In the genomic region with DNA sequence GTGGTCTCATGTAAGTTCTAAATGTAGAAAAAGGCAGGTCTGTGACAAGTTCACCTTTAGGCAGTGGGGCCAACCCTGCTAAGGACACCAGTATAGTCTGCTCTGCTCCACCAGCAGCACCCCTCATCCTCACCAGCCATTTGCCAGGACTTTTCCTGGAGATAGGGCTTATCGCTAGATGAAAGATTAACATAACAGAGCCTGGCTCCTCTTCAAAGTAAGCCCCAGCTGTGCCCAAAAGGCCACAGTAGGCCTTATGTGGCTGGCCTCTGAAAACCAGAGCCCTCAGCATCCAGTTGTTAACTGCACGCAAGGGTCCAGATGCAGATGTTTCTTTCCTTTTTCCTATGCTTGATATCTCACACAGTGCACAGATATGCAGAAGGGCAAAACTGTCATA, we compare ENCODE assay signal across 26 mouse cellular contexts. TPM values are rescaled to one million over a fixed set of nuclear protein-coding genes. Genes with fewer than 3 reads are reported as not detected.
DNase-seq lines count a peak whose midpoint lies in the region; ATAC-seq and TF ChIP-seq lines count a peak whose summit lies in the region.
"Had no signal": no experiment of that assay in that cellular context is flagged by ENCODE, and none has a peak within 500 bp of the region (broad histone marks: within the 10 kb centered on the region; RNA-seq: fewer than 3 reads in every experiment).

No protein-coding gene starts in this region.

- DNase-seq in heart, embryonic 10.5 days (ENCODE audit: low spot score), result no peak
- DNase-seq in heart, postnatal 10 days, result no peak
- DNase-seq in lung, postnatal 0 days (ENCODE audit: low spot score), result no peak
- no peak for DNase-seq in lung, postnatal 25 days (ENCODE audit: low spot score)
- no peak for DNase-seq in limb, embryonic 10.5 days (ENCODE audit: low spot score)
- DNase-seq in stomach, postnatal 0 days (ENCODE audit: low spot score), result no peak
- no peak for DNase-seq in adrenal gland, postnatal 10 days
- DNase-seq: adrenal gland, postnatal 14 days; cerebellum, adult 2 months; cerebellum, postnatal 36 days; embryo, embryonic 11 days; gastrocnemius, adult 2 months; kidney, adult 18-20 months; kidney, postnatal 4 days; layer of hippocampus, adult 9-11 months; left cerebral cortex, postnatal 4 days; lung, adult 18-20 months; right cerebral cortex, adult 18-20 months; right cerebral cortex, postnatal 4 days had no signal

- no peak overlapping the region for H3K4me3 ChIP-seq in heart, embryonic 10.5 days
- H3K4me3 ChIP-seq in lung, postnatal 0 days (ENCODE audit: low read depth, low read length), result no peak overlapping the region
- no peak overlapping the region for H3K4me3 ChIP-seq in limb, embryonic 10.5 days
- no peak overlapping the region for H3K4me3 ChIP-seq in stomach, postnatal 0 days (ENCODE audit: low read depth, low read length)
- no peak overlapping the region for H3K4me3 ChIP-seq in midbrain, embryonic 13.5 days (replicated peaks)
- H3K4me3 ChIP-seq: gastrocnemius, adult 2 months; hindbrain, embryonic 12.5 days; left cerebral cortex, adult 2 months; liver, embryonic 12.5 days; myocyte; neural tube, embryonic 13.5 days had no signal

- H3K36me3 ChIP-seq in heart, embryonic 10.5 days, result peaks cover 33% of the 10 kb centered on the region
- peaks cover 9% of the 10 kb centered on the region; the same call in 1 of the 2 replicates for H3K36me3 ChIP-seq in lung, postnatal 0 days (ENCODE audit: insufficient read depth, low read length)
- peaks cover 57% of the 10 kb centered on the region for H3K36me3 ChIP-seq in limb, embryonic 10.5 days
- peaks cover 8% of the 10 kb centered on the region for H3K36me3 ChIP-seq in stomach, postnatal 0 days (ENCODE audit: control insufficient read depth, insufficient read depth, low read length)
- H3K36me3 ChIP-seq in midbrain, embryonic 13.5 days, result no peaks in the 10 kb centered on the region

- no peaks in the 10 kb centered on the region for H3K9me3 ChIP-seq in heart, embryonic 10.5 days
- H3K9me3 ChIP-seq in lung, postnatal 0 days (ENCODE audit: low read length), result no peaks in the 10 kb centered on the region
- H3K9me3 ChIP-seq in limb, embryonic 10.5 days (replicated peaks), result no peaks in the 10 kb centered on the region
- no peaks in the 10 kb centered on the region for H3K9me3 ChIP-seq in stomach, postnatal 0 days (ENCODE audit: control insufficient read depth, low read length)
- no peaks in the 10 kb centered on the region for H3K9me3 ChIP-seq in midbrain, embryonic 13.5 days
- H3K9me3 ChIP-seq: hindbrain, embryonic 12.5 days; liver, embryonic 12.5 days; neural tube, embryonic 13.5 days had no signal

- 50% methylated on average over 2 of the region's 2 CpGs for WGBS in heart, embryonic 10.5 days
- WGBS in lung, postnatal 0 days, result 74% methylated on average over 2 of the region's 2 CpGs
- WGBS in limb, embryonic 10.5 days, result 68% methylated on average over 2 of the region's 2 CpGs
- 82% methylated on average over 2 of the region's 2 CpGs for WGBS in stomach, postnatal 0 days
- 66% methylated on average over 2 of the region's 2 CpGs for WGBS in midbrain, embryonic 13.5 days

- no peaks in the 10 kb centered on the region for H3K27me3 ChIP-seq in heart, embryonic 10.5 days (ENCODE audit: insufficient read depth, poor library complexity, severe bottlenecking)
- no peaks in the 10 kb centered on the region for H3K27me3 ChIP-seq in lung, postnatal 0 days (replicated peaks; ENCODE audit: insufficient read depth, low read length)
- H3K27me3 ChIP-seq in limb, embryonic 10.5 days (ENCODE audit: low read depth, poor library complexity, severe bottlenecking), result no peaks in the 10 kb centered on the region
- no peaks in the 10 kb centered on the region for H3K27me3 ChIP-seq in stomach, postnatal 0 days (ENCODE audit: control insufficient read depth, insufficient read depth, low read length)
- H3K27me3 ChIP-seq in midbrain, embryonic 13.5 days, result no peaks in the 10 kb centered on the region
- H3K27me3 ChIP-seq: hindbrain, embryonic 12.5 days; liver, embryonic 12.5 days; neural tube, embryonic 13.5 days had no signal

- H3K4me2 ChIP-seq in lung, postnatal 0 days (replicated peaks; ENCODE audit: low read depth, low read length), result no peak overlapping the region
- no peak overlapping the region for H3K4me2 ChIP-seq in stomach, postnatal 0 days (replicated peaks; ENCODE audit: low read depth)
- H3K4me2 ChIP-seq in midbrain, embryonic 13.5 days (replicated peaks), result no peak overlapping the region
- H3K4me2 ChIP-seq: hindbrain, embryonic 12.5 days; liver, embryonic 12.5 days; neural tube, embryonic 13.5 days had no signal

- H3K9ac ChIP-seq in lung, postnatal 0 days (replicated peaks; ENCODE audit: low read depth), result no peak overlapping the region
- H3K9ac ChIP-seq in stomach, postnatal 0 days (ENCODE audit: low read length), result no peak overlapping the region
- H3K9ac ChIP-seq in midbrain, embryonic 13.5 days (replicated peaks), result no peak overlapping the region
- H3K9ac ChIP-seq: hindbrain, embryonic 12.5 days; liver, embryonic 12.5 days; neural tube, embryonic 13.5 days had no signal

- no peak for ATAC-seq in lung, postnatal 0 days
- ATAC-seq in stomach, postnatal 0 days (ENCODE audit: low FRiP score, low TSS enrichment), result no peak
- no peak for ATAC-seq in midbrain, embryonic 13.5 days
- ATAC-seq: liver, embryonic 12.5 days; midbrain, embryonic 16.5 days had no signal

- H3K27ac ChIP-seq in heart, embryonic 10.5 days, result peak overlapping the region; percentile 33; the same call in 1 of the 2 replicates
- H3K27ac ChIP-seq in lung, postnatal 0 days (ENCODE audit: low read length), result 0 out of 2 replicates have a peak overlapping the region, but pooled peaks have one; percentile 38
- peak overlapping the region; percentile 84 for H3K27ac ChIP-seq in limb, embryonic 10.5 days
- H3K27ac ChIP-seq in stomach, postnatal 0 days (replicated peaks), result peak overlapping the region; percentile 35; the same call in 1 of the 2 replicates
- H3K27ac ChIP-seq in midbrain, embryonic 13.5 days, result no peak overlapping the region
- H3K27ac ChIP-seq: gastrocnemius, adult 2 months; hindbrain, embryonic 12.5 days; left cerebral cortex, adult 2 months; liver, embryonic 12.5 days had no signal

- H3K4me1 ChIP-seq in heart, embryonic 10.5 days, result peaks cover 43% of the 10 kb centered on the region
- H3K4me1 ChIP-seq in lung, postnatal 0 days (ENCODE audit: insufficient read depth, low read depth, low read length), result peaks cover 3% of the 10 kb centered on the region; the same call in 1 of the 2 replicates
- H3K4me1 ChIP-seq in limb, embryonic 10.5 days, result peaks cover 51% of the 10 kb centered on the region
- peaks cover 11% of the 10 kb centered on the region for H3K4me1 ChIP-seq in stomach, postnatal 0 days (replicated peaks; ENCODE audit: control insufficient read depth, insufficient read depth)
- peaks cover 43% of the 10 kb centered on the region for H3K4me1 ChIP-seq in midbrain, embryonic 13.5 days (replicated peaks)

- no peak for TF ChIP-seq EP300 in lung, postnatal 0 days (IDR thresholded peaks at IDR 0.05)
- no peak for TF ChIP-seq EP300 in stomach, postnatal 0 days (optimal IDR thresholded peaks at IDR 0.05)

- intact Hi-C loops in heart, postnatal 10 days (cut with DNase I), result no loop called here

- no peak for TF ChIP-seq CTCF in lung, postnatal 0 days (IDR thresholded peaks at IDR 0.05)
- no peak for TF ChIP-seq CTCF in stomach, postnatal 0 days (IDR thresholded peaks at IDR 0.05; ENCODE audit: low read depth)

RNA-seq across cellular contexts. Expression of a gene that starts 45.1 kb away (rescaled TPM):
- polyA plus RNA-seq in heart, embryonic 10.5 days (2016; fragmentation: Nextera tagmentation; extraction: Ambion mirVana), result 29.3 and 41.3 TPM in 2 replicates
- total RNA-seq in heart, postnatal 10 days (2021), result 10 to 100 TPM; 63.6 to 70.5 TPM
- 17.0 and 19.0 TPM in 2 replicates for polyA plus RNA-seq in lung, postnatal 0 days (2015; fragmentation: Nextera tagmentation; extraction: Ambion mirVana)
- 49.6 and 55.6 TPM in 2 replicates for polyA plus RNA-seq in limb, embryonic 10.5 days (2016; fragmentation: Nextera tagmentation; extraction: Ambion mirVana)
- polyA plus RNA-seq in stomach, postnatal 0 days (2015; fragmentation: Nextera tagmentation; extraction: Ambion mirVana), result 13.6 and 16.0 TPM in 2 replicates
- 9.9 and 13.1 TPM in 2 replicates for polyA plus RNA-seq in midbrain, embryonic 13.5 days (2015; fragmentation: Nextera tagmentation; extraction: Ambion mirVana)
- total RNA-seq in adrenal gland, postnatal 10 days (2021), result 10 to 100 TPM; 64.3 to 69.4 TPM
